Mouse (Mus musculus) kidney, adult 2 months (tissue): Measurements from ENCODE around the gene Gm5926. TPM values are rescaled to one million over a fixed set of nuclear protein-coding genes. Genes with fewer than 3 reads are reported as not detected.
"Not testable (repeated sequence)": the region's sequence is repeated elsewhere in the genome, so short reads cannot be mapped to it uniquely, and the experiment has no call there.

Experiments
- DNase-seq: peaks from one replicate; pipeline ENCODE4 v3.0.0; 2021
- H3K27ac ChIP-seq: fragments of 200-500 bp; 2 replicates; pipeline ENCODE4 v1.5.1; 2012; ENCODE audit warnings: low read depth, low read length, control low read depth, inconsistent platforms; ENCODE audit not compliant: insufficient read depth
- H3K27me3 ChIP-seq: fragments of 200-500 bp; replicated peaks from 2 replicates; pipeline ENCODE4 v1.6.1; 2012; ENCODE audit warnings: mild to moderate bottlenecking, moderate library complexity, low read length, inconsistent platforms; ENCODE audit not compliant: control insufficient read depth, insufficient read depth
- H3K36me3 ChIP-seq: fragments of 200-500 bp; 2 replicates; pipeline ENCODE4 v1.6.1; 2012; ENCODE audit warnings: mild to moderate bottlenecking, moderate library complexity, low read length, inconsistent platforms; ENCODE audit not compliant: control insufficient read depth, insufficient read depth
- H3K4me1 ChIP-seq: fragments of 200-500 bp; 2 replicates; pipeline ENCODE4 v1.6.1; 2011; ENCODE audit warnings: low read length; ENCODE audit not compliant: control insufficient read depth, insufficient read depth
- H3K4me3 ChIP-seq: fragments of 200-500 bp; 2 replicates; pipeline ENCODE4 v1.5.1; 2011; ENCODE audit warnings: mild to moderate bottlenecking, low read depth, low read length, control low read depth; ENCODE audit not compliant: insufficient read depth
- WGBS: fragments of 180-500 bp; shearing (Covaris S2); methylation state at CpG from one replicate; pipeline ENCODE4 v1.1.7; 2018; 5-methylcytosine and 5-hydroxymethylcytosine counted together
- polyA plus RNA-seq: library from polyadenylated mRNA; depleted of rRNA; stranded (reverse); fragments of >200 nt; gene quantifications from 2 replicates; pipeline ENCODE4 v1.2.3, GENCODE M21; 2012; rRNA removed

Gm5926 gene
- not detected in 2 replicates for polyA plus RNA-seq

DNA sequence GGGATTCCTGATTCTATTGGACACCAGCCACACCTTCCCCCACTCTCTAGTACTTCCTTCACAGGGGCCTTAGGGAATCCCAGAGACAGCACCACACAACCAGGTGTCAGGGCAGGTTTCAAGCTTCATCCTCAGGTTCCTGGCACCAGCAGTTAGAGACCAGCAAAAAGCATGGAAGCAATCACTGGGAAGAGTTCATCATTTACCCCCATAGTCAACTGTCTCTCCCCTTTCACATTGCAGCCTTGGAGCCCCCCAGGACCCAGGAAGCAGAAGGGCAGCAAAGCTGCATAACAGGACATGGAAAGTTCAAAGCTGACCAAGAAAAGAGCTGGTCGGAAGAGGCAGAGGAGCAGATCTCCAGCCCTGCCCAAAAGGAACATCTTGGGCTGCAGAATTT, at the start of gene Gm5926:
Gene Gm5926, plus strand, starts transcription at position 301 of the 400 bp plus-strand sequence.
- not testable (repeated sequence) for H3K27ac ChIP-seq, H3K4me3 ChIP-seq, H3K27me3 ChIP-seq, DNase-seq, H3K4me1 ChIP-seq, H3K36me3 ChIP-seq
- WGBS, result no CpG with 5 or more reads among the region's 1 CpGs

- not testable (repeated sequence) for H3K4me1 ChIP-seq, H3K36me3 ChIP-seq, H3K4me3 ChIP-seq, H3K27me3 ChIP-seq, H3K27ac ChIP-seq, DNase-seq
- 94% methylated on average over 1 of the region's 2 CpGs for WGBS
Measured at GRCm38 (mm10) chrX:32601008-32601407, 49.5 kb upstream of the Gm5926 start.

GRCm38 (mm10) chrX:32601425-32601824, 49.1 kb upstream of the Gm5926 start:
- H3K27me3 ChIP-seq, DNase-seq, H3K4me3 ChIP-seq, H3K4me1 ChIP-seq, H3K27ac ChIP-seq, H3K36me3 ChIP-seq: not testable (repeated sequence)
- WGBS, result 80% methylated on average over 3 of the region's 3 CpGs

Other genes with a start within 250 kb of the Gm5926 start
- gene Btbd35f1, start 90.7 kb upstream of the Gm5926 start, polyA plus RNA-seq, result not detected in 2 replicates
- gene Btbd35f21, start 75.4 kb downstream of the Gm5926 start, polyA plus RNA-seq, result not detected in 2 replicates
- gene Btbd35f30, start 243.9 kb downstream of the Gm5926 start, polyA plus RNA-seq, result not detected in 2 replicates